Mouse (Mus musculus) megakaryocyte, adult 5-6 weeks (primary cell): Measurements from ENCODE around the gene Serac1. TPM values are rescaled to one million over a fixed set of nuclear protein-coding genes. Genes with fewer than 3 reads are reported as not detected.

ENCODE experiments used
- ATAC-seq: 2 replicates; pipeline ENCODE4 v1.8.0; 2016; ENCODE audit warnings: mild to moderate bottlenecking, inconsistent platforms; ENCODE audit not compliant: poor library complexity, severe bottlenecking
- total RNA-seq, 2 experiments: library from RNA; stranded (forward) in 1 of 2; stranded (reverse) in 1 of 2; fragments of 153-499, 151-499 nt in 1 of 2; fragments of 221-1000, 200-1000 nt in 1 of 2; gene quantifications; 2 replicates each; pipeline versions ENCODE4 v1.2.3 to v1.2.4; 2015 to 2017

Gene Serac1
- 1.2 and 2.1 TPM in 2 replicates for total RNA-seq (2015)
- total RNA-seq (2017), result 4.9 and 5.7 TPM in 2 replicates

- peak; percentile 94 for ATAC-seq
Measured at GRCm38 (mm10) chr17:6079287-6080122, at the start of gene Serac1, which contains the start of gene Gtf2h5. TSS of gene Serac1 (minus strand) at chr17:6079741. TSS of gene Gtf2h5 (plus strand) at chr17:6079786.

- ATAC-seq, result no peak
Measured at GRCm38 (mm10) chr17:6128039-6128438, 48.5 kb upstream of the Serac1 start.

- ATAC-seq, result no peak
Measured at GRCm38 (mm10) chr17:6125441-6125840, 45.9 kb upstream of the Serac1 start.

DNA sequence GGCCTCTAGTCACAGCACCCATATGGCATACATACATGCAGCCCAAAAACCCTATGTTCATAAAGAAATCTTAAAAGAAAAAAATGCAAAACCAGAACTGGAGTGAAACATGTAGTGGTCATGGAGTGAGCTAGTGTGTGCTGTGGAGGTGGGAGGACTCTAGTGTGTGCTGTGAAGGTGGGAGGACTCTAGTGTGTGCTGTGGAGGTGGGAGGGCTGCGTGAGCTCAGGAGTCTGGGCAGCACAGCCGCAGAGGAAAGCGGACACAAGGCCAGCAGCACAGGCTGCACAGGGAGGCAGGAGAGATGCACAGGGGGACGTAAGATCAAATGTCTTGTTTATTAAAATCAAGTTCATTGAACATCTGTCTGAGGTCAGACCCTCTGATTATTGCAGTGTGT lies 44.2 kb upstream of the Serac1 start:
- no peak for ATAC-seq

DNA sequence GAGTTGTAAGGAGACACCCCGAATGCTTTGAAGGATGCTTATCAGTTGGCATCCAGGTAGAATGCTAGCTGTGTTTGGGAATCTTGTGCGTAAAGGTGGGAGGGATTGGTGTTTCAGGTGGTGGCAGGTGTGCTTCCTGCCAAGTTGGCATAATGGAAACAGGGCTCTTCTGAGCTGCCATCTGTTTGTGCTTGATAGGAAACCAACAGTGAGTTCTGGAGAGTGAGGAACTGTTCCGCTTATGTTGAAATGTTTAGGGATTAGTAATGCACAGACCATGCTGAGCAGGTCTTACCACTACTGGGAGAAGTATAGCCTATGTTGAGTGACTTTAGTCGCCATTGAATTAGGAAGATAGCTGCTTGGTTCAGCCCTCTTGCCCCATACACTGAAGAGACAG lies 39.3 kb upstream of the Serac1 start:
- ATAC-seq, result no peak

DNA sequence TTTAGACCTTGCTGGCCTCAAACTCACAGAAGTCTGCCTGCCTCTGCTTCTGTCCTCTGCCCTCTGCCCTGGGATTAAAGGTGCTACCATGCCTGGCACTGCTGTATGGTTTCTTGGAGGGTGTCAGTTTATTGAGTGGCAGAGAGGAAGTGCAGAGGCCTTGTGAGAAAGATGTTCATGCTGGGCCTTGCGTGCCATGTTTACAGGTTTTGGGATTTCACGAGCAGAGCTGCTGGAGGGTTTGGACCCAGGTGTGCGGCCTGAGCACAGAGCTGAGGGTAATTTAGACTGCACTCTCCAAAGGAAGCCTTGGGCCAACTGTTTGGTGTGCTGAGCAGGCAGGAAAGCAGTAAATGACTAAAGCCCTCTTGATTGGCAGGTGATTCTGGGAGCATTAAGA lies 38.4 kb upstream of the Serac1 start:
- ATAC-seq, result no peak

- ATAC-seq, result no peak
Measured at GRCm38 (mm10) chr17:6117148-6117725, 37.7 kb upstream of the Serac1 start.

DNA sequence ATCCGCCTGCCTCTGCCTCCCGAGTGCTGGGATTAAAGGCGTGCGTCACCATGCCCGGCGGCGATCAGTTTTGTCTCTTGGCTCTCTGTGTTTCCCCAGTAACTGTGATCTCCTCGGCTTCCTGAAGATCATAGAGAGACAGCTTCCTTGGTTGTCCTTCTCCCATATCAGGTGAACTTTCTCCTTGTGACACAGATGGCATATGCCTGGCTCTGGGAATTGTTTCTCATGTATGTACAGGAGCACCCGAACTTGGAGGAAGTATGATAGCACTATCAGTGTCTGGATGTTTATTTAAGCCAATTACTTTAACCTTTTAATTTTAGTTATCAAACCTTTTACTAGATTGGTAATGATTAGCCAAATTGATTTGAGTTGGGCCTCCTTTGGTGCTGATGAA lies 35.5 kb upstream of the Serac1 start:
- no peak for ATAC-seq

DNA sequence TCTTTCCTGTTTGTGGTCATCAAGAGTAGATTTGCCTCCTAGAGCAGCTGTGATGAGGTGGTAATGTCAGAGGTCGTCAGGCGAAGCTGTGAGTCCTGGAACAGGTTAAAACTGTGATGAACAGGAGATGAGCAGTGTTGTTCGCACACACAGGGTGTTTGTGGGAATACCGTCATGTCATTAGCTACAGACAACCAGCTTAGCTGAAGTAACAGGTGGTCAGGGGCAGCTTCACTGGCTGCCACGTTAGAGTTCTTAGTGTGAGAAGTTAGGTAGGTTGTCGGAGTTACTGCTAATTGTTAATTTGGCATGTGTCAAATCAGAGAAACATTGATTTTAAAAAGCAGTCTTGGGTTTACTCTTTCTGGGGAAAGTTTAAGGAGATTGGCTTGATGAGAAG lies 34.1 kb upstream of the Serac1 start:
- ATAC-seq, result no peak

DNA sequence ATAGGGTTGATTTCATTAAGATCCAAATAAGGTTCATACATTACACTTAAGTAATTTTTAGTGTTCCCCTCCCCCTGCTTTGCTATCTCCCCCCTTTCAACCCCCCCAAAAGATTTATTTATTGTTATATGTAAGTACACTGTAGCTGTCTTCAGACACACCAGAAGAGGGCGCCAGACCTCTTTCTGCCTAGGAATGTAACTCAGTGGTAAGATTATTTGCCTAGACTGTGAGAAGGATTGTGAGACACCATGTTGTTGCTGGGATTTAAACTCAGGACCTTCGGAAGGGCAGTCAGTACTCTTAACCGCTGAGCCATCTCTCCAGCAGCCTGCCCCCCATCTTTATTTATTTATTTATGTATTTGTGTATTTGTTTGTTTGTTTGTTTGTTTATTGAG lies 31.4 kb upstream of the Serac1 start:
- no peak for ATAC-seq

DNA sequence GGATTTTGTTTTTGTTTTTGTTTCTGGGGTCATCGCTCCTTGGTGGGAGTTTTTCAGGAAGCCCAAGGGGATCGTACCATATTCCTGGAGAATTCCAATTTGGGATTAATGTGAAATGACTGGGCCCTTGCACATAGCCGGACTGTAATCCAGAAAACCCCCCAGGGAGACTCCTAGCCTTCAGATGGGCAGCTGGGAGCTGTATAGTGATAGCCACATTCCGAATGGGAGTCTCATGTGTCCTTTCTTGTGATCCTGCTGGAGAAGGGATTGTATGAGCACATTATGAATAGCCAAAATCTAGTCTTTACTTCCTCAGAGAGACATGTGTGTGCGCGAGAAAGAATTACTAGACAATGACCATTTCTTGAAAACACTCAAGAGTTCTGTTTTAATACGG lies 28.6 kb upstream of the Serac1 start:
- no peak for ATAC-seq

- peak; percentile 56 for ATAC-seq
Measured at GRCm38 (mm10) chr17:6107015-6107601, 27.6 kb upstream of the Serac1 start.

DNA sequence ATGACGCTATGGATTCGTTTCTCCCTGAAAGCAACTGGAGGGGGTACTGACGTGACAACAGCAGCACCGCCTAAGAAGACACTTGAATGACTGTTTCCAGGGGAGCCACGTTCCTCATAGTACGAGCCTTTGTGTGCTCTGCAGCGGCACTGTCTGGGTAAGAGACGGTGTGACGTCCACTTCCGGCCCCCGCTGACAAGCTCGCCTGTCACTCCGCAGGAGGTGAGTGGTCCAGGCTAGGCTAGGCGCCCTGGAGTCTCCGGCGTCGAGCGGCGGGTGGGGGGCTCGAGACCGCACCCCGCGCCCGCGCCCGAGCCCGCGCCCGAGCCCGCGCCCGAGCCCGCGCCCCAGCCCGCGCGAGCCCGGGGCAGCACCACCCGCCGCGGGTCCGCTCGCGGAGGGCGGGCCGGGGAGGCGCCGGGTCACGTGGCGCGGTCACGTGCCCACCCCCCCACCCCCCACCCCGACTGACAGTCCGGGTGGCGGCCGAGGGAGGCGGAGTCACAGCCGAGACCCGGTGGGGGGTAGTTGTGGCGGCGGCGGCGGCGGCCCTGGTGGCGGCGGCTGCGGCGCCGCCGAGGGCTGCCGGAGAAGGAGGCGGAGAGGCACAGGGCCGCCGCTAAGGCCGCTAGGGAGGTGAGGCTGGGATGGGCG lies 26.9 kb upstream of the Serac1 start, which contains the start of gene Tulp4:
Gene Tulp4, plus strand, starts transcription at position 77 of the 654 bp plus-strand sequence.
- ATAC-seq, result peak; percentile 91

- ATAC-seq, result no peak
Measured at GRCm38 (mm10) chr17:6103566-6103965, 24.0 kb upstream of the Serac1 start.

DNA sequence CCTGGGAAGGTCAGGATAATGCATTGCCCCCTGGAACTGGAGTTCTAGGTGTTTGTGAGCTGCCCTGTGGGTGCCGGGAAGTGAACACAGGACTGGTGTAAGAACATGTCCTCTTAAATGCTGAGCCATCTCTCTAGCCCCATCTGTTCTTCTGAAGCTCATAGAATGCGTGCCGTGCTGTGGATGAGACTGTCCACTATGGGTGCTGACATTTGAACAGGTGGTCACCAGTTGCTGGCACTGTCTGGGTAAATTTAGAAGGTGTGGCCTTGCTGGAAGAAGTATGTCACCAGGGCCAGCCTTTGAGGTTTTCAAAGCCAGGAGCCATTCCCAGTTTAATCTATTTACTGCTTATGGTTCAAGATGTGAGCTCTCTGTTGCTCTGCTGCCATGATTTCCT lies 22.7 kb upstream of the Serac1 start:
- ATAC-seq, result no peak

DNA sequence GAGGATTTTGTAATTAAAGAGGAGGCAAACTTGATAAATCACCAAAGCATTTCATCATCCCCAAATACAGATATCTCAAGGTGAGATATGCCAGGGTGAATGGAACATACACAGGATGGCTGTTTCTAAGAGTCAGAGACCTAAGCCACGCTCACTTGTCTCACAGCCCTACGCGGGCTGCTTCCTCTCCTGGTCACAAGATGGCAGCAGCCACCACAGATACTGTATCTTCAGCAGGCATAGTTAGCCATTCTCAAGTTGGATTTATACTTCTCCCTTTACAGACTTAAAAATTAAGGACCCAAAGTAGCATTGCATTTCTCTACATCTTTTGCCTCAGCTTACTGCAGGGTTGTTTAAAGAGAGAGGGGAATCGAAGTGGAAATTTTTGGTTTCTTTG lies 18.3 kb upstream of the Serac1 start:
- peak; percentile 82 for ATAC-seq

GRCm38 (mm10) chr17:6095579-6095978 lies 16.0 kb upstream of the Serac1 start:
- ATAC-seq, result no peak

GRCm38 (mm10) chr17:6091604-6092003 lies 12.1 kb upstream of the Serac1 start:
- no peak for ATAC-seq

- no peak for ATAC-seq
Measured at GRCm38 (mm10) chr17:6083323-6083890, 3.9 kb upstream of the Serac1 start.

- no peak for ATAC-seq
Measured at GRCm38 (mm10) chr17:6073405-6073804, 6.1 kb downstream of the Serac1 start.

DNA sequence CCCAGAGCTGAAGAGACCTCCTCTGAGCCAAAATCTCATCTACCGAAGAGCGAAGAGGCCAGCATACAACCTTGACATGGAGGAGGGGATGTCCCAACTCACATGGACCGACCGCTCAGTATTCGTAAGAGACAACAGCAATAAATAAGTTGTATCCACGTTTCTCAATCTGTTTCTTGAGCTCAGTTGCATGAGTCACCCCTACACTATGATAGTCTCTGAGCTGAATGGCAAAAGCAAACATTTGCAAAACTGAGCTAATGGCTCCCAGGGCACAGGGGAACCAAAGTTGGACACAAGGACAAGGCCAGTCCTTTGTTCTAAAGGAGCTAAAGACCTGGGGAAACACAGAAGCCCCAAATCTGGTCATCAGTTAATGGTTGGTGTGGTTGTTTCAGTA lies 9.7 kb downstream of the Serac1 start:
- ATAC-seq, result no peak
